Mouse (Mus musculus) thymus, postnatal 10 days (tissue): ENCODE measurements at regions not wholly inside any gene's neighbourhood (a gene's known extent, or its start where the extent isn't known, plus 50 kb on each side); places are given as distances from the start of the nearest gene placed in this dataset.

Source experiments
- DNase-seq, 2 experiments: peaks; one replicate each; pipeline ENCODE4 v3.0.0; 2021; ENCODE audit warnings: low spot score in 2 of 2

GRCm38 (mm10) chr7:73319004-73319403 lies 56.3 kb upstream of the Rgma start:
- no peak for DNase-seq

GRCm38 (mm10) chr7:73319994-73320393 lies 55.3 kb upstream of the Rgma start:
- no peak for DNase-seq

GRCm38 (mm10) chr7:73322466-73323151 lies 52.7 kb upstream of the Rgma start:
- DNase-seq, result no peak

GRCm38 (mm10) chr7:73323556-73323955 lies 51.8 kb upstream of the Rgma start:
- DNase-seq, result no peak

- DNase-seq, result no peak
Measured at GRCm38 (mm10) chr7:73325503-73325902, 49.8 kb upstream of the Rgma start.
